ENCODE assay signal across 18 mouse cellular contexts in genomic region chr19:22958414-22958813, GRCm38 (mm10).
DNase-seq lines count a peak whose midpoint lies in the region; ATAC-seq lines count a peak whose summit lies in the region.
"Had no signal": no experiment of that assay in that cellular context is flagged by ENCODE, and none has a peak within 500 bp of the region (broad histone marks: within the 10 kb centered on the region; RNA-seq: fewer than 3 reads in every experiment).

No protein-coding gene starts in this region.

- no peak overlapping the region for H3K4me2 ChIP-seq in hindbrain, embryonic 15.5 days
- H3K4me2 ChIP-seq in midbrain, embryonic 15.5 days = no peak overlapping the region
- H3K4me2 ChIP-seq in heart, embryonic 12.5 days = no peak overlapping the region
- H3K4me2 ChIP-seq: limb, embryonic 13.5 days; stomach, embryonic 15.5 days had no signal

- peak; percentile 50 to 57 for DNase-seq in cerebellum, postnatal 25 days
- DNase-seq in cerebellum, adult 11-12 months = no peak
- peak; percentile 51 to 66 for DNase-seq in left cerebral cortex, postnatal 25 days (ENCODE audit: low spot score in 2 of 2)
- DNase-seq in left cerebral cortex, adult 18-20 months (ENCODE audit: low spot score in 2 of 2) = no peak
- DNase-seq: adrenal gland, adult 2 months; B cell, adult 2 months; heart, postnatal 36 days; kidney, adult 8-10 months; right cerebral cortex, postnatal 4 days; thymus, postnatal 14 days had no signal

- WGBS in hindbrain, embryonic 15.5 days = 31% methylated on average over 4 of the region's 4 CpGs
- WGBS in midbrain, embryonic 15.5 days = 26% methylated on average over 4 of the region's 4 CpGs
- WGBS in heart, embryonic 12.5 days = 63% methylated on average over 4 of the region's 4 CpGs

- no peak overlapping the region for H3K4me3 ChIP-seq in hindbrain, embryonic 15.5 days
- no peak overlapping the region for H3K4me3 ChIP-seq in midbrain, embryonic 15.5 days
- H3K4me3 ChIP-seq in heart, embryonic 12.5 days = no peak overlapping the region
- H3K4me3 ChIP-seq: limb, embryonic 13.5 days; myocyte; stomach, embryonic 15.5 days had no signal

- H3K4me1 ChIP-seq in hindbrain, embryonic 15.5 days (replicated peaks) = peaks cover 20% of the 10 kb centered on the region
- peaks cover 12% of the 10 kb centered on the region for H3K4me1 ChIP-seq in midbrain, embryonic 15.5 days
- H3K4me1 ChIP-seq in heart, embryonic 12.5 days (replicated peaks) = no peaks in the 10 kb centered on the region
- H3K4me1 ChIP-seq: limb, embryonic 13.5 days; stomach, embryonic 15.5 days had no signal

- H3K9me3 ChIP-seq in hindbrain, embryonic 15.5 days = no peaks in the 10 kb centered on the region
- H3K9me3 ChIP-seq in midbrain, embryonic 15.5 days = no peaks in the 10 kb centered on the region
- no peaks in the 10 kb centered on the region for H3K9me3 ChIP-seq in heart, embryonic 12.5 days (replicated peaks)
- H3K9me3 ChIP-seq: limb, embryonic 13.5 days; stomach, embryonic 15.5 days had no signal

- no peaks in the 10 kb centered on the region for H3K36me3 ChIP-seq in hindbrain, embryonic 15.5 days
- no peaks in the 10 kb centered on the region for H3K36me3 ChIP-seq in midbrain, embryonic 15.5 days (replicated peaks)
- H3K36me3 ChIP-seq in heart, embryonic 12.5 days = no peaks in the 10 kb centered on the region
- H3K36me3 ChIP-seq: limb, embryonic 13.5 days; stomach, embryonic 15.5 days had no signal

- ATAC-seq in hindbrain, embryonic 15.5 days (ENCODE audit: low FRiP score, low read depth) = 0 out of 2 replicates have a peak, but pooled peaks have one; percentile 13
- peak; percentile 51; the same call in 1 of the 2 replicates for ATAC-seq in midbrain, embryonic 15.5 days (replicated peaks)
- no peak for ATAC-seq in heart, embryonic 12.5 days (ENCODE audit: insufficient number of reproducible peaks, low FRiP score)
- ATAC-seq in inflammation-experienced regulatory T-cells, adult 6 months = no peak

- no peak overlapping the region for H3K9ac ChIP-seq in hindbrain, embryonic 15.5 days
- no peak overlapping the region for H3K9ac ChIP-seq in midbrain, embryonic 15.5 days
- H3K9ac ChIP-seq in heart, embryonic 12.5 days = no peak overlapping the region
- H3K9ac ChIP-seq: limb, embryonic 13.5 days; stomach, embryonic 15.5 days had no signal

- no peaks in the 10 kb centered on the region for H3K27me3 ChIP-seq in hindbrain, embryonic 15.5 days
- no peaks in the 10 kb centered on the region for H3K27me3 ChIP-seq in midbrain, embryonic 15.5 days (replicated peaks)
- H3K27me3 ChIP-seq in heart, embryonic 12.5 days (replicated peaks) = no peaks in the 10 kb centered on the region
- H3K27me3 ChIP-seq: limb, embryonic 13.5 days; stomach, embryonic 15.5 days had no signal

- intact Hi-C loops in left cerebral cortex, postnatal 25 days (cut with DNase I) = no loop called here

- 0 out of 2 replicates have a peak overlapping the region, but pooled peaks have one; percentile 20 for H3K27ac ChIP-seq in hindbrain, embryonic 15.5 days (replicated peaks)
- no peak overlapping the region; the same call in 1 of the 2 replicates for H3K27ac ChIP-seq in midbrain, embryonic 15.5 days
- H3K27ac ChIP-seq in heart, embryonic 12.5 days (ENCODE audit: poor library complexity, severe bottlenecking) = no peak overlapping the region
- H3K27ac ChIP-seq: limb, embryonic 13.5 days; macrophage; stomach, embryonic 15.5 days had no signal

Comparison
In these comparisons a context has a peak if more than half of its experiments do, and no peak if none do; other contexts are left out.
1. DNase-seq: peak in cerebellum, postnatal 25 days (2 of 2) and left cerebral cortex, postnatal 25 days (2 of 2); none in cerebellum, adult 11-12 months (single experiment) and left cerebral cortex, adult 18-20 months (0 of 2).
2. ATAC-seq: peak in hindbrain, embryonic 15.5 days (single experiment) and midbrain, embryonic 15.5 days (single experiment); none in heart, embryonic 12.5 days (single experiment) and inflammation-experienced regulatory T-cells, adult 6 months (single experiment).